Mouse (Mus musculus): ENCODE measurements around the gene Slc27a3. TPM values are rescaled to one million over a fixed set of nuclear protein-coding genes. Genes with fewer than 3 reads are reported as not detected.

Slc27a3 gene
- total and polyA plus RNA-seq, 3 experiments = 1.3 to 2.6 (median 1.9) TPM

GRCm38 (mm10) chr3:90425499-90425898, 35.8 kb upstream of the Slc27a3 start:
- Histone ChIP-seq H3K4me2 (ENCODE audit: insufficient read depth, low read depth, poor library complexity, severe bottlenecking) (no peak overlapping the region), H3K9ac (ENCODE audit: insufficient read depth, low read depth) (no peak overlapping the region), H3K27me3 (replicated peaks) (no peaks in the 10 kb centered on the region), H3K4me3 (replicated peaks in 1 of 3; ENCODE audit: low read depth in 2 of 3, low read length in 2 of 3, poor library complexity in 1 of 3) (no peak overlapping the region), H3K79me2 (replicated peaks; ENCODE audit: control insufficient read depth, extremely low read depth, insufficient read depth, poor library complexity, severe bottlenecking) (peaks cover 2% of the 10 kb centered on the region; the same call in 1 of the 2 replicates), H3K27ac (ENCODE audit: insufficient read depth, low read depth) (no peak overlapping the region), H3K9me3 (replicated peaks; ENCODE audit: low read length) (no peaks in the 10 kb centered on the region), H3K4me1 (ENCODE audit: control insufficient read depth in 1 of 2, insufficient read depth in 2 of 2) (peaks cover 3 to 51% of the 10 kb centered on the region in 2 experiments; a peak in 3 of 4 replicates), H3K36me3 (replicated peaks in 1 of 2; ENCODE audit: control insufficient read depth in 1 of 2, insufficient read depth in 1 of 2, low read length in 1 of 2) (peaks cover 25 to 57% of the 10 kb centered on the region in 2 experiments)
- in situ Hi-C loops (cut with MboI; ENCODE audit: low pct_ligation_motif_present, low pct_unique_long_range_greater_than_20kb, low sequenced_read_pairs) = no loop called here
- DNase-seq (ENCODE audit: extremely low read depth) = no peak
- dilution Hi-C loops (cut with MboI; ENCODE audit: extremely low pct_ligation_motif_present, extremely low pct_unique_long_range_greater_than_20kb, low sequenced_read_pairs) = no loop called here
- no peak for TF ChIP-seq TBP (conservative IDR thresholded peaks at IDR 0.05; ENCODE audit: low read depth, low read length)
- no peak for TF ChIP-seq MXI1 (IDR thresholded peaks at IDR 0.05; ENCODE audit: low read depth, low read length)
- no peak for TF ChIP-seq JUND (conservative IDR thresholded peaks at IDR 0.05; ENCODE audit: low read depth, low read length)
- no peak for TF ChIP-seq KAT2A (IDR thresholded peaks at IDR 0.05; ENCODE audit: insufficient replicate concordance, low read length)
- TF ChIP-seq MAX (IDR thresholded peaks at IDR 0.05; ENCODE audit: low read length) = no peak
- no peak for TF ChIP-seq ELF1 (IDR thresholded peaks at IDR 0.05; ENCODE audit: low read depth, low read length)
- TF ChIP-seq SIN3A (IDR thresholded peaks at IDR 0.05; ENCODE audit: low read length) = no peak
- no peak for TF ChIP-seq USF2 (conservative IDR thresholded peaks at IDR 0.05; ENCODE audit: low read depth, low read length)
- TF ChIP-seq POLR2A (IDR thresholded peaks at IDR 0.05; ENCODE audit: low read depth, low read length) = no peak
- TF ChIP-seq RCOR1 (conservative IDR thresholded peaks at IDR 0.05; ENCODE audit: low read depth, low read length) = no peak
- TF ChIP-seq BHLHE40 (IDR thresholded peaks at IDR 0.05; ENCODE audit: low read depth, low read length) = no peak
- no peak for TF ChIP-seq ETS1 (conservative IDR thresholded peaks at IDR 0.05; ENCODE audit: low read depth, low read length)
- TF ChIP-seq UBTF (IDR thresholded peaks at IDR 0.05; ENCODE audit: low read depth, low read length) = no peak
- TF ChIP-seq ZC3H11A (IDR thresholded peaks at IDR 0.05; ENCODE audit: low read depth, low read length) = no peak
- no peak for TF ChIP-seq NRF1 (IDR thresholded peaks at IDR 0.05; ENCODE audit: low read depth, low read length)
- TF ChIP-seq NELFE (IDR thresholded peaks at IDR 0.05; ENCODE audit: low read depth, low read length) = no peak

- Histone ChIP-seq H3K4me1 (ENCODE audit: control insufficient read depth in 1 of 2, insufficient read depth in 2 of 2) (peaks cover 0 to 34% of the 10 kb centered on the region in 2 experiments; a peak in 2 of 4 replicates), H3K79me2 (replicated peaks; ENCODE audit: control insufficient read depth, extremely low read depth, insufficient read depth, poor library complexity, severe bottlenecking) (peaks cover 2% of the 10 kb centered on the region; the same call in 1 of the 2 replicates), H3K4me2 (ENCODE audit: insufficient read depth, low read depth, poor library complexity, severe bottlenecking) (no peak overlapping the region), H3K27ac (ENCODE audit: insufficient read depth, low read depth) (no peak overlapping the region), H3K27me3 (replicated peaks) (no peaks in the 10 kb centered on the region), H3K4me3 (replicated peaks in 1 of 3; ENCODE audit: low read depth in 2 of 3, low read length in 2 of 3, poor library complexity in 1 of 3) (no peak overlapping the region), H3K9ac (ENCODE audit: insufficient read depth, low read depth) (no peak overlapping the region), H3K9me3 (replicated peaks; ENCODE audit: low read length) (no peaks in the 10 kb centered on the region), H3K36me3 (replicated peaks in 1 of 2; ENCODE audit: control insufficient read depth in 1 of 2, insufficient read depth in 1 of 2, low read length in 1 of 2) (peaks cover 34 to 66% of the 10 kb centered on the region in 2 experiments)
- TF ChIP-seq RAD21 (IDR thresholded peaks at IDR 0.05; ENCODE audit: low read depth, low read length) = no peak
- no peak for TF ChIP-seq ELF1 (IDR thresholded peaks at IDR 0.05; ENCODE audit: low read depth, low read length)
- no peak for TF ChIP-seq POLR2A (IDR thresholded peaks at IDR 0.05; ENCODE audit: low read depth, low read length)
- TF ChIP-seq JUN (IDR thresholded peaks at IDR 0.05; ENCODE audit: insufficient read depth, low read depth, low read length) = no peak
- TF ChIP-seq TBP (conservative IDR thresholded peaks at IDR 0.05; ENCODE audit: low read depth, low read length) = no peak
- no peak for TF ChIP-seq RCOR1 (conservative IDR thresholded peaks at IDR 0.05; ENCODE audit: low read depth, low read length)
- TF ChIP-seq MAFK (IDR thresholded peaks at IDR 0.05; ENCODE audit: insufficient replicate concordance, low read length) = no peak
- in situ Hi-C loops (cut with MboI; ENCODE audit: low pct_ligation_motif_present, low pct_unique_long_range_greater_than_20kb, low sequenced_read_pairs) = no loop called here
- dilution Hi-C loops (cut with MboI; ENCODE audit: extremely low pct_ligation_motif_present, extremely low pct_unique_long_range_greater_than_20kb, low sequenced_read_pairs) = no loop called here
- DNase-seq (ENCODE audit: extremely low read depth) = no peak
Observed at GRCm38 (mm10) chr3:90423549-90423948, 33.8 kb upstream of the Slc27a3 start.

Measured in CH12.LX (cell line).